Mouse (Mus musculus): ENCODE results near the gene Arhgap10.

DNA sequence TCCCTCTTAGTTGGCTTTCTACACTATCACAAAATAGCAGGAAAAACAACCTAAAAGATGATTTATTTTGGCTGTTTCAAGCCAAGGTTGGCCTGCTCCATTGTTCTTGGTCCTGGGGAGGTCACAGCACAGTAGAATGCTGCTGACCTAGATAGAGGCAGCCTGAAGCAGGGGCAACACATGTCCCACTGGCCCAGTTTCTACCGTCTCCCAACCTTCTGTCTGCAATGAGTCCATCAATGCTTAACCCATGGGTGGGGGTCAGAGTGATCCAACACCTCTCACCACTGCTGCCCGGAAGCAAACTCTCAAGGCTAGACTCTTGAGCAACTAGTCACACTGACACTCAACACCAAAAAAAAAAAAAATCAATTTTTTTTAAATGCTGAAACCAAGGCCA is 31.0 kb downstream of the Arhgap10 start:
- TF ChIP-seq CTCF (IDR thresholded peaks at IDR 0.05; ENCODE audit: low read depth, low read length) (no peak), POLR2A (IDR thresholded peaks at IDR 0.05; ENCODE audit: borderline replicate concordance, low read depth, low read length) (no peak)
